Mouse (Mus musculus): Measurements from ENCODE around the gene Akap9. TPM values are rescaled to one million over a fixed set of nuclear protein-coding genes. Genes with fewer than 3 reads are reported as not detected.
"Not testable (repeated sequence)": the region's sequence is repeated elsewhere in the genome, so short reads cannot be mapped to it uniquely, and the experiment has no call there.

Akap9 gene
- total RNA-seq, 2 experiments from 2014 or later = 43.3 to 47.3 TPM

- DNase-seq = no peak
These were observed 41.3 kb downstream of the Akap9 start for GRCm38 (mm10) chr5:3969114-3969513.

DNA sequence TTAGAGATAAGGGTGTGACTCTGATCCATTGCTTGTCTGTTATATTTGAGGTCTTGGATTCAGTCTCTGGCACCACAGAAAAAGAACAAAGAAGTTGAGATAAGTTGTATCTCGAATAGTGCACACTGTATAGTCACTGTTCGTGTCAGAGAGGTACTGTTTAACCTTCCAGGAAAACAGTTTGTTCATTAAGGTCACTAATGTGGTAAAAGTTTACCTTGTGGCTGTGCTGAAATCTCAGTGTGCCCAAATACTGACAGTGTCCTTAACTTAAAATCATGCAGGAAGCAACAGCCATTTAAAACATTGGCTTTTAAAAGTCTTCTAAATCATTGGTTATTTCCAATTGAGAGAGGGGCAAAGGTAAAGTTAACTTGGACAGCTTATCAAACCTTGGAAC lies 43.1 kb downstream of the Akap9 start:
- DNase-seq = no peak

- DNase-seq = no peak
These were observed 45.9 kb downstream of the Akap9 start for GRCm38 (mm10) chr5:3973764-3974163.

DNA sequence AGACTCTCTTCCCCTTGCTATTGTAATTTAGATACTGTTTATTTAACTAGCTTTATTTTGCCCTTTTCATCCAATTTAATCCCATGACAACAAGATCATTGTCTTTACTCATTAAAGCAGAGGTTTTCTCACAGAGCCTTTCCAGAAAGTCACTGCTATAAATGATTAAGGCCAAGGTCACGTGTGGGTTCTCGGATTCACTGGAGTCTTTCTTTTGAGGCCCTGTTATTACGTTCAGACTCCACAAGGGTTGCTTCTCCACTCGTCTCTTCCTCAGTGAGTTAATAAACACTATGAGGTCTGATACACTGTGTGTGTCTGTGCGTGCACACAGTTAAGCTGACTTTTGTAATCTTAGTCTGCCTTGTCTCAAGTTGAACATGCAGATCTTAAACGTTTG lies 47.0 kb downstream of the Akap9 start:
- DNase-seq = no peak

- no peak for DNase-seq
These were observed 48.3 kb downstream of the Akap9 start for GRCm38 (mm10) chr5:3976111-3976510.

- no peak for DNase-seq
These were observed 50.0 kb downstream of the Akap9 start for GRCm38 (mm10) chr5:3977904-3978303.

- DNase-seq = no peak
These were observed 61.8 kb downstream of the Akap9 start for GRCm38 (mm10) chr5:3989608-3990007.

DNA sequence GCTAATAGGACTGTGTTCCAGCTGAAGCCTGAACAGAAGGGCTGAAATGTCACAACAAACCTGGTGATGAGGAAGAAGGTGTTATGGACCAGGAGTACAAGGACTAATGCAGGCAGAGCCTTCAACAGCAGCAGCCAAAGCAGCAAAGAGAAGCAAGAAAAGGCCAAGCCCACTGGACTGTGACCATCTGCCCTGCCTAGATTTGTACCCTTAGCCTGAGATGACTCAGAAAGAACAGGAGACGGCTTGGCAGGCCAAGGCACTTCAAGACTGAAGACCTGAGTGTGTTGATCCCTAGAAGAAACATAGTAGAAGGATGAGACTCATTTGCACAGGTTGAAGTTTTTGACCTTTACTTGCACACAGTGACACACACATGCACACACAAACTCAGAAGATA lies 62.6 kb downstream of the Akap9 start:
- no peak for DNase-seq

DNA sequence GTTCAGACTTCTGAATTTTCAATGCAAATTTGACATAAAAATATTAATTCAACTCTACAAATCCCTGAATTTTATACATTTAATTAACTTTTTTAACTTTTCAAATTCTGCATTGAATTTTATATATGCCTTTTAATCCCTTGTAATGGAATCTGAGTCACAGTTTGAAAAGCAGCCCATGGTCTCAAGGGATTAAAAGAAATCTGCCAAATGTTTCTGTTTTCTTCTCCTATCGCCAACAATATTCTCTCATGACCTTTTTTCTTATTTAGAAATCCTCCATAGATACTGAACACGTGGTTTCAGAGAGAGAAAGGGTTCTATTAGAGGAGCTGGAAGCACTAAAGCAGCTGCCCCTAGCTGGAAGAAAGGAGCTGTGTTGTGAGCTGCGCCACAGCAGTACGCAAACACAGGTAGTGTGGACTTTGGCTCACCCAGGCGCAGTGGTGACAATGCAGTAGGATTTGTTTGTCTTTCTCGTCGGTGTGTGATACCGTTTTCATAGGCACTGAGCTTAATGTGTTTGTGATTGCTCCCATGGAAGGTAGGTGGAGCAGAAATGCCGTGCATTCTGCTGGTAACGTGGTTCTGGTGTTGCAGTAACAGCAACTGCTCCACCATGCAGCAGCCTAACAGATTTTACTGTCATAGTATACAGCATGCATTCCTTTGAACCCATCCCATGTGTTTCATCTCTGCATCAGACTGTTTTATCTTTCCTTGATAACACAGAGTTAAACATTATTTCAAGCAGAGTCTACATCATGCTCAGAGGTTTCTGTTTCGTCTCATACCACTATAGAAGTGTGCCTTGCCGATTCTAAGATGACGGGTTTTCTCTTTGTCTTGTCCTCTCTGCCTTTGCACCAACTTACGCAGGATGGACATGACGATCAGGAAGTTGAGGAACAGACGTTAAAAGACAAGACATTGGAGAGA lies 76.9 kb downstream of the Akap9 start:
- no peak for DNase-seq

GRCm38 (mm10) chr5:4006606-4007005 lies 78.8 kb downstream of the Akap9 start:
- no peak for DNase-seq

DNA sequence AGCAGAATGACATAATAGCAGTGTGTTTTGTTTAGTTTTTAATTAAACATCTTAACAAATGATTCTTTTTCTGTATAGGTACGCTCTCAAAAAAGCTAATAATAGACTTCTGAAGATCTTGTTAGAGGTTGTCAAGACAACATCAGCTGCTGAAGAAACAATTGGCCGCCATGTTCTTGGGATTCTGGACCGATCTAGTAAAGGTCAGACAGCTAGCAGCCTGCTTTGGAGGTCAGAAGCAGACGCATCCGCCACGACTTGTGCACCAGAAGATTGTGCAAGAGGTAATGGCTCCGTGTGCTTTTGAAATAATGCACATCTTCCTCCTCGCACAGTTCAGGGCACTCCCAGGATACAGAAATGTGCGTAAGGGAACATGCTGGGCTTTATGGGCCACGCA lies 80.4 kb downstream of the Akap9 start:
- DNase-seq = no peak

- no peak for DNase-seq
These were observed 81.7 kb downstream of the Akap9 start for GRCm38 (mm10) chr5:4009540-4009939.

GRCm38 (mm10) chr5:4017646-4018045 lies 89.8 kb downstream of the Akap9 start:
- DNase-seq = not testable (repeated sequence)

DNA sequence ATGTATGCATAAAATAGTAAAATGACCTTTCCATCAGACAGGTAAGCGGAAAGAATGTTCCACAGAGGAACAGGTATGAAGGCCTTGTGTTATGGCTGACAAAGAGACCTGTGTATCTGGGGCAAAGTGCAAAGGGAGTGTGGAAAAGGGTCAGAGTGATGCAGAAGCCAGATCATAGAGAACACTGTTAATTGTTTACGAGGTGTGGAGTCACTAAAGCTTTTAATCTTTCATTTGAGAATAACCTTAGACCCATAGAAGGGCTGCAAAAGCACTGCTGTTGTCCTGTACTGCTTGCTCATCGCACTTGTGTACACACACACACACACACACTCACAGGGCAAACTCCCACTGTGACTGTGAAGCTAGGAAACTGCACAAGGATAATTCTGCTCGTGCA lies 91.5 kb downstream of the Akap9 start:
- no peak for DNase-seq

GRCm38 (mm10) chr5:4020018-4020417 lies 92.2 kb downstream of the Akap9 start:
- DNase-seq = no peak

GRCm38 (mm10) chr5:4023186-4023585 lies 95.3 kb downstream of the Akap9 start:
- peak in 1 of 2 experiments; percentile 16 for DNase-seq

GRCm38 (mm10) chr5:4023742-4024681 lies 96.2 kb downstream of the Akap9 start:
- DNase-seq = peak; percentile 49 to 67

DNA sequence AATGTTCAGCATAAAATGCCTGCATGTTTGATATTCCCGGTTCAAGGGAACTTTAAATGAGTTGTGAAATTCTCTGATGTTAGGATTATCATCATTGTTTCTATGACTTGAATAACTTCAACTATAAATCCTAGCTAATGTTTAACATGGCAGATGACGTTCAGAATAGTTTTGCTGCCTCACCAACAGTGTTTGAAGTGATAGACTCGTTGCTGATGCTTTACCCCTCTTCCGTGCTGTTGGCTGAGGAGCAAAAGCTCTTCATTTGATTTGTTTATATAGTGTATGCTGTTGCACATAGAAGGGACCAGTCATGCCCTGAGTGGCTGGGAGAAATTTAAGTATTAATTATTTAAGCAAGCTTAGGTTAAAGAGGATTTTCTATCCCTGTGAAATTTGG lies 96.9 kb downstream of the Akap9 start:
- DNase-seq = no peak

DNA sequence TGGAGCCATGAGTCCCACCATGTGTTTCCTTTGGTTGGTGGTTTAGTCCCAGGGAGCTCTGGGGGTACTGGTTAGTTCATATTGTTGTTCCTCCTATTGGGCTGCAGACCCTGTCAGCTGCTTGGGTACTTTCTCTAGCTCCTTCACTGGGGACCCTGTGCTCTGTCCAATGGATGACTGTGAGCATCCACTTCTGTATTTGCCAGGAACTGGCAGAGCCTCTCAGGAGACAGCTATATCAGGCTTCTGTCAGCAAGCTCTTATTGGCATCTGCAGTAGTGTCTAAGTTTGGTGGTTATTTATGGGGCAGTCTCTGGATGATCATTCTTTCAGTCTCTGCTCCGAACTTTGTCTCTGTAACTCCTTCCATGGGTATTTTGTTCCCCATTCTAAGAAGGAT lies 98.5 kb downstream of the Akap9 start:
- DNase-seq = peak in 1 of 2 experiments; percentile 35

GRCm38 (mm10) chr5:4028486-4029173 lies 100.8 kb downstream of the Akap9 start:
- DNase-seq = no peak

DNA sequence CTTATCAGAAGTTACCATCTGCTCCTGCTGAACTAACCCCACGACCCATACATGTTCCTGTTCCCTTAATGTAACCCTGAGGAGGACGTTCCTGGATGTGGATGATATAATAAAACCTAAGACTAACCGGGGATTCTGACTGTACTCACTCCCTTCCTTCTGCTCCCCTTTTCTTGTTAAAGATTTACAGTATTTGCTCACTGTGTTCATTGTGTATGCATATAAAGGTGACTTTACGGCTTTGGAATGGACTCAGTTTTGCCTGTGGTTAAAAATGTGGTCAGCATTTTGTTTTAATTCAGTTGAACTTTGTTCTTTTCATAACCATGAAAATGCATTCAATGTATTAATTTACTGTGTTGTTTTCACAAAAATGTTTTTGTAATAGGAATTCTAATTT lies 104.0 kb downstream of the Akap9 start:
- no peak for DNase-seq

GRCm38 (mm10) chr5:4036686-4037085 lies 108.8 kb downstream of the Akap9 start:
- DNase-seq = no peak

Measured in heart, adult 18-20 months (tissue).